Mouse (Mus musculus) lung, postnatal 10 days (tissue): ENCODE measurements around the gene Cfap299.

Experiments used
- DNase-seq: peaks from one replicate; pipeline ENCODE4 v3.0.0; 2021

Cfap299 gene

GRCm38 (mm10) chr5:98380360-98380759 lies 51.3 kb downstream of the Cfap299 start:
- no peak for DNase-seq

GRCm38 (mm10) chr5:98387054-98387453 lies 58.0 kb downstream of the Cfap299 start:
- DNase-seq = no peak

DNA sequence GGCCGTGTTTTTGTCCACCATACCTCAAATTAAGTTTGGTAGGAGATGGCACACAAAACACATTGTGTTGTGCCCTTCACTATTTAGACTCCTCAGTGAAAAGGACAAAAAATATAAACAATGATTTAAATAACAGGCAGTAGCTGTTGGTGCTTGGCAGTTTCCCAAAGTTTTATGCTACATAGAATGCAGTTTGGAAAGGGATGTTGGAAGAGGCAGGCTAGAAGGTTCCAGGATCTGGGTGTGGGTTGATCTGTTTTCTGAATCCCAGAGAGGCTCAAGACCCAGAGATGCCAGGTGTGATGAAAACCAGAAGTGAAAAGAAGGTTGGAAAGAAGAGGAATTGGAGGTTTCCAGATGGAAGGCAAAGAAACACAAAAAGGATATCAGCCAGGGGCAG lies 73.1 kb downstream of the Cfap299 start:
- DNase-seq = no peak

DNA sequence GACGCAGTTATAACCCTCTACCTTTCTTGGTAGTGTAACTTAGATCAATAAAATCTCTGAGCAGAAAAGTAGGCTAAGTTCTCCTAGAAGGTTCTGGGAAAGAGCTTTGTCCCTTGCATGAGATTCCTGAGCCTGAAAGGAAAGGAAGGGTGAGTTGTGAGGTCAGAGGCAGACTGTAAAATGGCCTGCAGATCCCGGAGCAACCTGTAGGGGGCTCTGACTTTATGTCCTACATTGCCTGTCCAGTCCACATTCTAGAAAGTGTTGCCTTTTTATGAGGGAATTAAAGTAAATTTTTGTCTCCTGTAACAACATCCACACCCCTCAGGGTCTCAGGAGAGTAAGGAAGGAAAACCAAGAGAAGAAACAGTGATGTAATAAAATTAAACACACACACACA lies 81.0 kb downstream of the Cfap299 start:
- DNase-seq = peak; percentile 28

- DNase-seq = no peak
Observed at GRCm38 (mm10) chr5:98416385-98417145, 87.5 kb downstream of the Cfap299 start.

GRCm38 (mm10) chr5:98424965-98425364 lies 95.9 kb downstream of the Cfap299 start:
- DNase-seq = no peak

DNA sequence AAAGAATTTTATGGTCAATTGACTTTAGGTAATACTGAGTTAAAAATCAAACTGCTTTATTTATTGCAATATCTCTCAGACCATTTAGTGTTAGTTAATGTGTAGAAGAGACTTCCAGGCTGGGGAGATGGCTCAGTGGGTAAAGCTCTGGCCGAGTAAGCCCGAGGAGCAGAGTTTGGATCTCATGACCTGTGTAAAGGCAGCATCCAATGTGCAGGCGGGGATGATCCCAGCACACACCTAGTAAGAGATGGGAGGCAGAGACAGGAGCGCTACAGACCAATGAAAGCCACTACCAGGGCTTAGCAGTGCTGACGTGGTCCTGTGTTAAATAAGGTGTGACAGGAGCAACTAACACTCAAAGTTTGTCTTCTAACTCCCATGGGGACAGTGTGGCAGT lies 97.0 kb downstream of the Cfap299 start:
- DNase-seq = no peak

GRCm38 (mm10) chr5:98430060-98430459 lies 101.0 kb downstream of the Cfap299 start:
- DNase-seq = no peak

DNA sequence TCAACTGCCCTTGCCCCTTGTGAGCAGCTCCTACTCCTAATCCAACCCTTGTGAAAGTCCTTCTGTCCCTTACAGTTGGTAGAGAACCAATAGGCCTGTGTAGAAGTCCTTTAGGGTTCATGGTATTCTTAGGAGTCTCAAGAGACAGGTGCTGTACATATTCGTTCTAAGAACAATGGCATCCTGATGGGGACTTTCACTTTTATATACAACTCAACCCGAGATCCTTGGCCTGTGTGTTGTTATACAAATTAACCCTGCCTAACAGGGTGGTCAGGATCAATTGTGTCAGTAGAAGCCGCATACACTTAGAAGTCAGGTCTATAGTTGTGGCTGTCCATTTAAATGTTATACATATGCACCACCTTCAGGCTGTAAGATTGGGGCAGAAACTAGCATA lies 109.6 kb downstream of the Cfap299 start:
- no peak for DNase-seq

GRCm38 (mm10) chr5:98446771-98447462 lies 117.8 kb downstream of the Cfap299 start:
- no peak for DNase-seq

GRCm38 (mm10) chr5:98449873-98450272 lies 120.8 kb downstream of the Cfap299 start:
- DNase-seq = no peak

DNA sequence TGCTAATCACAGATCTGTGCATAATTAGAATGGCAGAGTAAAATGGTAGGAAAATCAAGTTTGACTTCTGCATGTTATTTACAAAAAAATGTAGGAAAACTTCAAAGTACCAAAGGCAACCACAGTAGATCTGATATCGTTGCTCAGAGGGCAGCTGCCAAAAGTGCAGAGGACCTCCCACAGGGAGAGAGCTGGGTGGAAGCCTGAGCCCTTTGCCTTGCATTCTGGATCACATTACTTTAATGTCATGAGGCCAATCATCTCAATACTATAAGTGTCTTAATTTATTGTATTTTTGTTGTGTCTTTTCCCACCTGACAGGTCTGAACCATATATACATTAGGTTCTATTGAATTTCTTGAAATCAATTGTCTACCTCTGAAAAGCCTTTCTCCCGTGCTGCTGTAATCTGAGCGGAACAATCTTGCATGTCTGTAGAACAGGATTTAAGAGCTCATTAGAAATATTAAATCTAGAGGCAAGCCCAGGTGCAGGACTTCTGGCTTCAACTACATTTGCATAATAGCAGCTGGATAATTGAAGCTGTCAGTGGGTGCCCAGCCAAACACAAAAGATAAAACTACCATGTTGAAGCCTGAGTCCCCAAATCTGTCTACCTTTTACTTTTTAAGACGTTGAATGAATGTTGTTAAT lies 137.9 kb downstream of the Cfap299 start:
- DNase-seq = no peak

GRCm38 (mm10) chr5:98470052-98470451 lies 140.9 kb downstream of the Cfap299 start:
- DNase-seq = no peak

- peak; percentile 32 for DNase-seq
Observed at GRCm38 (mm10) chr5:98476539-98476938, 147.4 kb downstream of the Cfap299 start.

GRCm38 (mm10) chr5:98477261-98477660 lies 148.2 kb downstream of the Cfap299 start:
- DNase-seq = peak; percentile 55

GRCm38 (mm10) chr5:98483507-98483906 lies 154.4 kb downstream of the Cfap299 start:
- no peak for DNase-seq

DNA sequence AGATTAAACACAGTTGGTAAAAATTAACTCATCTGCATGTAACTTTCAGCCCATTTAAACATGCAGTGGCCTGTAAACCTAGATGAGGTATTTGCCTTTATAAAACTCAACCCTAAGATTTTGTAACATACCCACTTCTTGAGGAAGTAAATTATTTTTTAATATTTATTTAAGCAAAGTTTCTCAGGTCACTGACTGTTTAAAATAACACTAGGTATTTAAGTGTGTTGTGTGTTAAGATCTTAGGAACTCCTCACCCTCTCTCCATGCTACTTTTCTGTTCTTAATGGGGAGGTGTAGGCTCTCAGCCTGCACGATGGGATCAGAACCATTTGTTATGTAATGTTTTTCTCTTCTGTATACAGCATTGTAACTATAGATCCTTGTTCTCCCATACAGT lies 156.1 kb downstream of the Cfap299 start:
- DNase-seq = no peak

DNA sequence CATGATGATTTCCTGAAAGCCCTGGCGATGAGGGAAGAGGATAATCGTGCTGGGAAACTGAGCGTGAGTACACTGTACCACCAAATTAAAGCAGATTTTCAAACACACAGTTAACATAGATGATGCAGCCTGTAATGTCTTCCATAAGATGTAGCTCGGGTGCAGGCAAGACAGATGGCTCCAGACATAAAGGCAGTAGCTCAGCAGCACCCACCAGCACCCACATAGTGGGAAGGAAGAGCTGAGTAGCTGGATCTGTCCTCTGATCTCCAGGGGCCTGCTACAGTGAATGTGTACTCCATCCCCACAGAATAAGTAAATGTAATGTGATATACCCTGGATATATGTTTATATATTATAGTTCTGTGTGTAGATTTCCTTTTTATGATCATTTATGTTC lies 169.2 kb downstream of the Cfap299 start:
- no peak for DNase-seq

DNA sequence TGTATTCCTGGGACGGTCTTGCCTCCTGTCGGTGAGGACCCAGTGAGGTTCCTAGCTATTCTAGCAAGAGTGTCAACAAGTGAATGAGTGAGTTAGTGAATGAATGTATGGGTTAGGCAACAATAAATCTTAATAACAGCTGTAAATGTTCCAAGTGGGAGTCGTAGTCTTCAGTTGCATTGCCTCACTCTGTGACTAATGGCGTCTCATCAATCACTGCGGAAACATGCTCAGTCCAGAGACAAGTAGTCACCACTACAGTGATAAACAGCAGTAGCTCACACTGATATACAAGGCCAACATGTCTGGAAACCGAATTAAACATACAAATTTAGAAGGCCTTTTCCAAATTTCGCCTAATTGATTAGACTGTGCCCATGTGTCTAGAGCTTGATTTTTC lies 187.1 kb downstream of the Cfap299 start:
- DNase-seq = no peak

- DNase-seq = no peak
Observed at GRCm38 (mm10) chr5:98520118-98520517, 191.0 kb downstream of the Cfap299 start.

GRCm38 (mm10) chr5:98522270-98522977 lies 193.3 kb downstream of the Cfap299 start:
- no peak for DNase-seq

- DNase-seq = no peak
Observed at GRCm38 (mm10) chr5:98523050-98523449, 193.9 kb downstream of the Cfap299 start.

GRCm38 (mm10) chr5:98523783-98524182 lies 194.7 kb downstream of the Cfap299 start:
- no peak for DNase-seq
